Mouse (Mus musculus) brain, embryonic 14.5 days (tissue): ENCODE data around the gene Wdr60. TPM values are rescaled to one million over a fixed set of nuclear protein-coding genes. Genes with fewer than 3 reads are reported as not detected.
A peak's percentile ranks its signal among the peaks of the same experiment; 100 is the strongest.
"Not testable (repeated sequence)": the region's sequence is repeated elsewhere in the genome, so short reads cannot be mapped to it uniquely, and the experiment has no call there.

Experiments
- DNase-seq: peaks from one replicate; pipeline ENCODE4 v3.0.0-alpha.2; 2011; ENCODE audit warnings: low read depth
- CTCF ChIP-seq: fragments of 200-500 bp; IDR thresholded peaks from 2 replicates; pipeline ENCODE4 v1.5.1; 2012; ENCODE audit warnings: inconsistent platforms, mild to moderate bottlenecking, moderate library complexity, borderline replicate concordance; ENCODE audit not compliant: insufficient read depth, insufficient read length; ENCODE audit errors: extremely low read depth
- POLR2A ChIP-seq: fragments of 200-500 bp; IDR thresholded peaks from 2 replicates; pipeline ENCODE4 v1.6.1; 2012; ENCODE audit warnings: mild to moderate bottlenecking, inconsistent platforms, borderline replicate concordance; ENCODE audit not compliant: poor library complexity, insufficient read depth, insufficient read length, severe bottlenecking; ENCODE audit errors: extremely low read depth
- polyA plus RNA-seq: library from polyadenylated mRNA; depleted of rRNA; stranded (reverse); fragments of >200 nt; gene quantifications from 2 replicates; pipeline ENCODE4 v1.2.3, GENCODE M21; 2012

Gene Wdr60
- polyA plus RNA-seq, 1 experiment: 15.8 TPM

GRCm38 (mm10) chr12:116280653-116281364 lies 18.0 kb upstream of the Wdr60 start, which contains the start of gene Esyt2:
TSS of gene Esyt2 (plus strand) at chr12:116281196.
- DNase-seq: peak; percentile 100

GRCm38 (mm10) chr12:116280149-116280652 lies 17.4 kb upstream of the Wdr60 start:
- no peak for DNase-seq
- TF ChIP-seq POLR2A (no peak), CTCF (no peak)

More at GRCm38 (mm10) chr12:116280653-116281364, 18.0 kb upstream of the Wdr60 start, which contains the start of gene Esyt2:
- TF ChIP-seq CTCF (0 out of 2 replicates have a peak, but pooled peaks have one; percentile 20), POLR2A (peak; percentile 98)

GRCm38 (mm10) chr12:116279181-116279580 lies 16.4 kb upstream of the Wdr60 start:
- TF ChIP-seq POLR2A (no peak), CTCF (no peak)
- DNase-seq: no peak

DNA sequence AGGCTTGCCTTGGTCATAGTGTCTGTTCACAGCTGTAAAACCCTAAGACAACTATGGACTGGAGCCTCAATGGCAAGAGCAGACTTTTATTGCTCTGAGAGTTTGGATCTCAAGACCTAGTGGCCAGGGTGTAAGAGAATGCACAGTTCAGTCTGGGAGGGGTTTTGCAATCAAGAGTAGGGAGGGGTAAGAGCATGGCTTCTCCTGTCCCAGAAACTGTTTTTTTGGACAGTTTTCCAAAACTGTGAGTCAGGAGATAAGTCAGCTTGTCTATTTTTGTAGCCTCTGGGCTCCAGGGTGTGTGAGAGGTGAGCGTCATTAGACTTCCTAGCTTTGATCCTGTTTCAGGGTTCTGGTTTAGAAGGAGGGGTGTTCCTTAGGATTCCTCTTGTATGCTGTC lies 15.7 kb upstream of the Wdr60 start:
- no peak for TF ChIP-seq CTCF
- DNase-seq: no peak

GRCm38 (mm10) chr12:116276961-116277360 lies 14.1 kb upstream of the Wdr60 start:
- DNase-seq: no peak
- TF ChIP-seq CTCF (no peak), POLR2A (no peak)

DNA sequence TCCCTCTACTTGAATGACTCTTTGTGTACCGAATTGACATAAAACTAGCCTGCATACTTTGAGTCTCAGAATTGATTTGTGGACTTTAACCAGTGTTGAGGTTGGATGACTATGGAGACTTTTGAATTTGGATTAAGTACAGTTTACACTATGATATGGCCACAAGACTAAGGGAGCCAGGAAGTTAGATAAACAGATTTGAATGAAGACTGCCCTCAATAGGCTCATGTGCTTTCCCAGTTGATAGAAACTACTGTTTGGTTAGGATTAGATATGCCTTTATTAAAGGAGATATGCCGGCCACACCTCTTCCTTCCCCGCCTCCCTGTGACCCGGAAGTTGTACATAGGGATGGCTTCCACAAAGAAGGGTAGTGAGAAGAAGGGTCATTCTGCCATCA lies 12.8 kb upstream of the Wdr60 start:
- no peak for DNase-seq
- no peak for TF ChIP-seq CTCF
- TF ChIP-seq POLR2A: no peak

GRCm38 (mm10) chr12:116275086-116275485 lies 12.3 kb upstream of the Wdr60 start, which contains the start of gene Gm11027:
TSS of gene Gm11027 (plus strand) at chr12:116275386.
- not testable (repeated sequence) for DNase-seq

DNA sequence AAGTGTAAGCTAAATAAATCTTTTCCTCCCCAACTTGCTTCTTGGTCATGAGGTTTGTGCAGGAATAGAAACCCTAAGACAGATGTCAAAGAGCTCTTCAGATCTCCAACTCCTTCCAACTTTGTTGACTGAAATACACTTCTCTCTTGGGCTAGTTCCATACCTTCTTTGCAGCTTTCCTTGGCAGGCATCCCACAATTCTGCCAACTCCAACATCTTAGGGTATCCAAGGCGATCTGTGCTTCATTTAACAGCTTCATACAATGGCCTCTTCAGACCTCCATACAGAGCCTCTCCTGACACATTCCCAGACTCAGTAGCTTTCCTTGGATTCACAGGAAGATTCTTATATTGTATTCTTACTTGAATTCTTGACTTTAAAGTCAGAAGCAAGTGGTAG lies 10.9 kb upstream of the Wdr60 start:
- TF ChIP-seq POLR2A (no peak), CTCF (no peak)

DNA sequence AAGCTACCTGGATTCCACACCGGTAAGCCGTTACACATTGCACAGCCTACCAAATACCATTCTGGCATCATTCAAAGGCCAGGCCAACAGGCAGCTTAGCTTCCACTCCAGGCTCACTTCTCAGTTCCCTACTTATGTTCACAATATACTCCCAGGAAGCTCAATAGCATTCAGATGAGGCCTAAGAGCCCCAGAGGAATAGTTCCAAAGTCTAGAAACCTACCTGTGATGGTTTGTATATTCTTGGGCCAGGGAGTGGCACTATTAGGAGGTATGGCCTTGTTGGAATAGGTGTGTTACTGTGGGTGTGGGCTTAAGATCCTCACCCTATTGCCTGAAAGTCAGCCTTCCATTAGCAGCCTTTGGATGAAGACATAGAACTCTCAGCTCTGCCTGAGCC lies 8.2 kb upstream of the Wdr60 start:
- TF ChIP-seq POLR2A (no peak), CTCF (no peak)
- no peak for DNase-seq

More for the DNA sequence above, 10.9 kb upstream of the Wdr60 start:
- peak; percentile 7 for DNase-seq

- no peak for DNase-seq
- no peak for TF ChIP-seq POLR2A
- no peak for TF ChIP-seq CTCF
Measured at GRCm38 (mm10) chr12:116270538-116270937, 7.7 kb upstream of the Wdr60 start.

DNA sequence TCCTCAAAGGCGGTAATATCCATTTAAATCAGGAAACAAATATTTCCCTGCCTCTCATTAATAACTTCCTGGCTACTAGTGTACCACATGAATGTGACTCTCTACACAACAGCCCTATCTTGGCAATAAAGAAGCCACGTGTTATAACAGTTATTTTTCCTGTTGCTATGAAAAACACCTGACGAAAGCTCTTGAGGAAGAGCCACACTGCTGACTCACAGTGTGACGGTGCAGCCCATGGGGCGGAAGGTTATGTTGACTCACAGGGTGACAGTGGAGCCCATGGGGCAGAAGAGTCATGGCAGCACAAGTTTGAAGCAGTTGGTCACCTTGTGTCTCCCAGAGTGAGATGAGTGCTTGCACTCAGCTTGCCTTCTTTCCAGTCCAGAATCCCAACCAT lies 6.6 kb upstream of the Wdr60 start:
- TF ChIP-seq CTCF (no peak), POLR2A (no peak)
- DNase-seq: no peak

DNA sequence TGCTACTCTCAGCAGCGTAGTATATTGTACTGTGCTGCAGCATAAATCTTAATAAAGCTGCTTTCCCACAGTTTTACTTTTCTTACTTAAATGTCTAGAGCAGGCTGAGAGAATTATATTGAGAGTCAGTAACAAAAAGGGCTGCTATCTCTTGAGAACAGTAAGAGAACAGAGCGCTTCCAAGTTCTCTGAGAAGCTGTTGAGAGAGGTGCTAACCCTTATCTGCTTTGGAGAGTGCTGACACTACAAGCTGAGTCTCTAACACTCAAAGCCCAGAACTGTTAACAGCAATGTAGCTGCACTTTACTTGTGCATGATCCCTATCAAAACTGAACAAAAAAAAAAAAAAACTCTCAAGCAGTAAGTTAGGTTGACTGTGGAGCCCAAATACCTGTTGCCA lies 2.5 kb upstream of the Wdr60 start:
- TF ChIP-seq POLR2A (no peak), CTCF (no peak)
- no peak for DNase-seq

DNA sequence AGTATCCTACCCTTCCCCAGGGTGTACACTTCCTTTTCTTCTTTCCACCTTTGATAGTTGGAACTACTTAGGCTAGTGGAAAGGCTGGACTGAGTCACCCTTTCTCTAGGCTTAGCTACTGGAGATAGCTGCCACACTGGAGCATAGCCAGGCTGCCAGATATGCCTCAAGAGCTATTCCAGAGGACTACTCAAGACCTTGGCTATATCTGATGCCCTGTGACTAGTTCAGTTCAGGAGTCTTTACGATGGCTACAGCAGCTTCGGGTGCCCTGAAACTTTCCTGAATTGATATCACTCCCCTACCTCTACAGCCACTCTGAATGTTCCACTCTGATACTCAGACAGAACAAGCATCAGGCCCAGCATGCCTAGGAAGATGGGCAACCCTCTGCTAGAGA lies 1.9 kb upstream of the Wdr60 start:
- DNase-seq: no peak
- TF ChIP-seq CTCF: no peak
- no peak for TF ChIP-seq POLR2A

DNA sequence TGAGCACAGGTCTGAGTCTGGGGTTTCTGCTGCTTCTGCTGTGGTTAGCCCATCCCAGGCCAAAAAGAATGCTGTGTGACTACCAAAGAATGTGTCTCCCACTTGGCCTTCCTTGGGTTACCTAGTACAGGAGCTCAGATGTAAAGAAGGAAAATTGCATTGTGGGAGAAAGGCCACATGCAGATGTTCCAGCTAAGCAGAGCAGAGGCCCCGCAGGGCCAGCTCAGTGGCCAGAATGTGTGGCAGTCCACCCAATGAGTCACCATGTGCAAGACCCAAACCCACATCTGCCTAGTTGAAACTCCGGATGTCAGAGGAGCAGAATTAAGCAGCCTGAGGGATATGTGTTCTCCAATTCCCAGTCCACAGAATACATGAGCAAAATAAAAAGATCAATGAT lies 4.5 kb downstream of the Wdr60 start:
- DNase-seq: no peak
- TF ChIP-seq CTCF (no peak), POLR2A (no peak)
